In genomic region chr16:10416866-10417265, GRCm38 (mm10) we compare ENCODE assay signal across 10 mouse cellular contexts. TPM values are rescaled to one million over a fixed set of nuclear protein-coding genes. Genes with fewer than 3 reads are reported as not detected.
A peak's percentile ranks its signal among the peaks of the same experiment; 100 is the strongest.
DNase-seq lines count a peak whose midpoint lies in the region; ATAC-seq and TF ChIP-seq lines count a peak whose summit lies in the region.
"Had no signal": no experiment of that assay in that cellular context is flagged by ENCODE, and none has a peak within 500 bp of the region (broad histone marks: within the 10 kb centered on the region; RNA-seq: fewer than 3 reads in every experiment).

No protein-coding gene starts in this region.

- 95% methylated on average over 4 of the region's 4 CpGs for WGBS in hindbrain, postnatal 0 days
- 89% methylated on average over 4 of the region's 4 CpGs for WGBS in hindbrain, embryonic 10.5 days

- no peak overlapping the region for H3K27ac ChIP-seq in hindbrain, postnatal 0 days
- no peak overlapping the region for H3K27ac ChIP-seq in hindbrain, embryonic 10.5 days
- H3K27ac ChIP-seq in testis, adult 2 months (ENCODE audit: control insufficient read depth, insufficient read depth, low read depth, low read length) = no peak overlapping the region
- H3K27ac ChIP-seq: embryonic facial prominence, embryonic 12.5 days; heart, embryonic 15.5 days had no signal

- TF ChIP-seq POLR2A in testis, adult 2 months (IDR thresholded peaks at IDR 0.05; ENCODE audit: control insufficient read depth, low read depth, low read length) = no peak

- no peak overlapping the region for H3K4me3 ChIP-seq in hindbrain, postnatal 0 days (ENCODE audit: low read length)
- no peak overlapping the region for H3K4me3 ChIP-seq in hindbrain, embryonic 10.5 days
- H3K4me3 ChIP-seq in testis, adult 2 months (ENCODE audit: control insufficient read depth, low read depth, low read length) = no peak overlapping the region
- H3K4me3 ChIP-seq: embryonic facial prominence, embryonic 12.5 days; heart, embryonic 15.5 days had no signal

- peak; percentile 45 for TF ChIP-seq CTCF in hindbrain, postnatal 0 days (IDR thresholded peaks at IDR 0.05; ENCODE audit: low read depth)
- TF ChIP-seq CTCF in testis, adult 2 months (IDR thresholded peaks at IDR 0.05; ENCODE audit: control insufficient read depth, insufficient read depth, insufficient replicate concordance, low read depth, low read length) = peak; percentile 71; the same call in 1 of the 2 replicates

- no peaks in the 10 kb centered on the region for H3K27me3 ChIP-seq in hindbrain, postnatal 0 days (ENCODE audit: insufficient read depth, low read length)
- no peaks in the 10 kb centered on the region for H3K27me3 ChIP-seq in hindbrain, embryonic 10.5 days (ENCODE audit: insufficient read depth, poor library complexity, severe bottlenecking)
- H3K27me3 ChIP-seq in testis, adult 2 months (ENCODE audit: control insufficient read depth, insufficient read depth, low read length) = no peaks in the 10 kb centered on the region
- H3K27me3 ChIP-seq: embryonic facial prominence, embryonic 12.5 days; heart, embryonic 15.5 days had no signal

- H3K9me3 ChIP-seq in hindbrain, postnatal 0 days (ENCODE audit: low read length) = no peaks in the 10 kb centered on the region
- peaks cover 5% of the 10 kb centered on the region; the same call in 1 of the 2 replicates for H3K9me3 ChIP-seq in hindbrain, embryonic 10.5 days
- H3K9me3 ChIP-seq: embryonic facial prominence, embryonic 12.5 days; heart, embryonic 15.5 days had no signal

- ATAC-seq in hindbrain, postnatal 0 days = no peak

- DNase-seq in hindbrain, postnatal 0 days (ENCODE audit: low spot score) = no peak
- DNase-seq in hindbrain, embryonic 10.5 days (ENCODE audit: low spot score) = no peak
- no peak for DNase-seq in testis, postnatal 14 days (ENCODE audit: low spot score)
- peak; percentile 68 for DNase-seq in R1 (ENCODE audit: low read depth, low spot score)
- DNase-seq in thymus, postnatal 4 days = peak; percentile 53
- no peak for DNase-seq in right cerebral cortex, postnatal 10 days (ENCODE audit: low spot score in 2 of 2)

- H3K9ac ChIP-seq in hindbrain, postnatal 0 days (replicated peaks; ENCODE audit: low read length) = no peak overlapping the region
- H3K9ac ChIP-seq: embryonic facial prominence, embryonic 12.5 days; heart, embryonic 15.5 days had no signal

- no peak overlapping the region for H3K4me2 ChIP-seq in hindbrain, postnatal 0 days (ENCODE audit: low read depth, low read length)
- H3K4me2 ChIP-seq: embryonic facial prominence, embryonic 12.5 days; heart, embryonic 15.5 days had no signal

- peaks cover 29% of the 10 kb centered on the region for H3K36me3 ChIP-seq in hindbrain, postnatal 0 days (ENCODE audit: insufficient read depth, low read length)
- peaks cover 88% of the 10 kb centered on the region for H3K36me3 ChIP-seq in hindbrain, embryonic 10.5 days
- no peaks in the 10 kb centered on the region; the same call in 1 of the 2 replicates for H3K36me3 ChIP-seq in testis, adult 2 months (ENCODE audit: control insufficient read depth, insufficient read depth, low read length)

- no peaks in the 10 kb centered on the region for H3K4me1 ChIP-seq in hindbrain, postnatal 0 days (ENCODE audit: insufficient read depth, low read length)
- peaks cover 11% of the 10 kb centered on the region for H3K4me1 ChIP-seq in hindbrain, embryonic 10.5 days (replicated peaks)
- H3K4me1 ChIP-seq in testis, adult 2 months (ENCODE audit: control insufficient read depth, insufficient read depth, low read length) = peaks cover 2% of the 10 kb centered on the region; the same call in 1 of the 2 replicates

RNA-seq across cellular contexts. Expression of gene Nubp1, which starts 5.1 kb away (rescaled TPM):
- 29.0 and 41.7 TPM in 2 replicates for total RNA-seq in hindbrain, postnatal 0 days (2014; rRNA removed)
- polyA plus RNA-seq in hindbrain, postnatal 0 days (2015; fragmentation: Nextera tagmentation; extraction: Ambion mirVana) = 32.4 and 32.9 TPM in 2 replicates
- 73.5 and 77.1 TPM in 2 replicates for polyA plus RNA-seq in hindbrain, embryonic 10.5 days (2016; fragmentation: Nextera tagmentation; extraction: Ambion mirVana)
- 19.0 and 20.6 TPM in 2 replicates for polyA plus RNA-seq in testis, adult 2 months (2012; rRNA removed)

RNA-seq across cellular contexts. Expression of gene Tekt5, which starts 21.6 kb away (rescaled TPM):
- 8.6 and 10.2 TPM in 2 replicates for total RNA-seq in hindbrain, postnatal 0 days (2014; rRNA removed)
- polyA plus RNA-seq in hindbrain, postnatal 0 days (2015; fragmentation: Nextera tagmentation; extraction: Ambion mirVana) = 24.7 and 28.2 TPM in 2 replicates
- polyA plus RNA-seq in hindbrain, embryonic 10.5 days (2016; fragmentation: Nextera tagmentation; extraction: Ambion mirVana) = 0.11 and 0.16 TPM in 2 replicates
- 224 and 226 TPM in 2 replicates for polyA plus RNA-seq in testis, adult 2 months (2012; rRNA removed)
- total RNA-seq: monocyte, adult 5-6 weeks had no signal
- polyA plus RNA-seq: embryonic facial prominence, embryonic 12.5 days had no signal

RNA-seq across cellular contexts. Expression of gene Tvp23a, which starts 30.3 kb away (rescaled TPM):
- total RNA-seq in hindbrain, postnatal 0 days (2014; rRNA removed) = 58.2 and 75.5 TPM in 2 replicates
- polyA plus RNA-seq in hindbrain, postnatal 0 days (2015; fragmentation: Nextera tagmentation; extraction: Ambion mirVana) = 36.9 and 38.5 TPM in 2 replicates
- 19.6 and 24.9 TPM in 2 replicates for polyA plus RNA-seq in hindbrain, embryonic 10.5 days (2016; fragmentation: Nextera tagmentation; extraction: Ambion mirVana)
- polyA plus RNA-seq in testis, adult 2 months (2012; rRNA removed) = 0.30 and 0.37 TPM in 2 replicates

Comparison
In these comparisons a context has a peak if more than half of its experiments do, and no peak if none do; other contexts are left out.
1. RNA of gene Tekt5, which starts 21.6 kb away (polyA plus RNA-seq): 224 to 226 TPM in testis, adult 2 months and 24.7 to 28.2 TPM in hindbrain, postnatal 0 days; 0.11 to 0.16 TPM in hindbrain, embryonic 10.5 days; every median in the first group is over 10 times any median in the second.
2. DNase-seq: peak in R1 (single experiment) and thymus, postnatal 4 days (single experiment); none in hindbrain, postnatal 0 days (single experiment), hindbrain, embryonic 10.5 days (single experiment), testis, postnatal 14 days (single experiment) and right cerebral cortex, postnatal 10 days (0 of 2).
3. RNA of gene Tvp23a, which starts 30.3 kb away (polyA plus RNA-seq): 36.9 to 38.5 TPM in hindbrain, postnatal 0 days and 19.6 to 24.9 TPM in hindbrain, embryonic 10.5 days; 0.30 to 0.37 TPM in testis, adult 2 months; every median in the first group is over 10 times any median in the second.